ENCODE assay signal across 14 mouse cellular contexts in the genomic region with DNA sequence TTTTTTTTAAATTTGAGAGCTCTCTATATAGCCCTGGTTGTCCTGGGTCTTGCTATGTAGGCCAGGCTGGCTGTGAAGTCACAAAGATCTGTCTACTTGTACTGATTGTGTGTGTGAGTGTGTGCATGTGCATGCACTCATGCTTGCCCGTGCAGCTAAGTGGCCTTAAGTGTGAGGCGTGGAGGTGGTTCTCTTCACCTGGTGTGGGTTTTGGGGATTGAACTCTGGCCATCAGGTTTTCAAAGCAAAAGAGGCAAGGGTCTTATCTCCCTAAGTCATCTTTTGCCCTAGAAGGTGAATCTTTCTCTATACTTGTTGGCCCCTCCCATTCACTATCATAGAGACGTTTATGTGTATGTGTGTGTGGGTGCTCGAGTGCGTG. TPM values are rescaled to one million over a fixed set of nuclear protein-coding genes. Genes with fewer than 3 reads are reported as not detected.
DNase-seq lines count a peak whose midpoint lies in the region; ATAC-seq and TF ChIP-seq lines count a peak whose summit lies in the region.
"Had no signal": no experiment of that assay in that cellular context is flagged by ENCODE, and none has a peak within 500 bp of the region (broad histone marks: within the 10 kb centered on the region; RNA-seq: fewer than 3 reads in every experiment).

No protein-coding gene starts in this region.

- TF ChIP-seq EP300 in stomach, postnatal 0 days (optimal IDR thresholded peaks at IDR 0.05): no peak

- no peak overlapping the region for H3K9ac ChIP-seq in midbrain, embryonic 15.5 days
- no peak overlapping the region for H3K9ac ChIP-seq in midbrain, embryonic 14.5 days (replicated peaks; ENCODE audit: low read length)
- no peak overlapping the region for H3K9ac ChIP-seq in liver, embryonic 12.5 days
- no peak overlapping the region for H3K9ac ChIP-seq in stomach, postnatal 0 days (ENCODE audit: low read length)
- H3K9ac ChIP-seq: embryonic facial prominence, embryonic 15.5 days; heart, embryonic 15.5 days; hindbrain, embryonic 12.5 days; kidney, embryonic 15.5 days; liver, embryonic 14.5 days had no signal

- intact Hi-C loops in heart, postnatal 25 days (cut with DNase I): loop anchor here (1.0 to 2.0 kb wide), 3 partner anchors 46 to 197 kb away; no protein-coding TSS in a partner anchor

- H3K27ac ChIP-seq in heart, embryonic 10.5 days: no peak overlapping the region
- peak overlapping the region; percentile 14; the same call in 1 of the 2 replicates for H3K27ac ChIP-seq in midbrain, embryonic 15.5 days
- H3K27ac ChIP-seq in midbrain, embryonic 14.5 days (replicated peaks; ENCODE audit: low read depth, low read length): no peak overlapping the region
- no peak overlapping the region for H3K27ac ChIP-seq in liver, embryonic 12.5 days
- H3K27ac ChIP-seq in stomach, postnatal 0 days (replicated peaks): 0 out of 2 replicates have a peak overlapping the region, but pooled peaks have one; percentile 8
- H3K27ac ChIP-seq: heart, embryonic 15.5 days; hindbrain, embryonic 12.5 days; liver, embryonic 14.5 days; midbrain, embryonic 13.5 days had no signal

- TF ChIP-seq CTCF in stomach, postnatal 0 days (IDR thresholded peaks at IDR 0.05; ENCODE audit: low read depth): no peak

- WGBS in heart, embryonic 10.5 days: 76% methylated on average over 5 of the region's 5 CpGs
- whole genome bisulfite sequencing in midbrain, embryonic 15.5 days: 80% methylated on average over 5 of the region's 5 CpGs
- 82% methylated on average over 5 of the region's 5 CpGs for WGBS in midbrain, embryonic 14.5 days
- WGBS in liver, embryonic 12.5 days (ENCODE audit: insufficient replicate concordance): 60% methylated on average over 5 of the region's 5 CpGs
- WGBS in stomach, postnatal 0 days: 51% methylated on average over 5 of the region's 5 CpGs

- peaks cover 30% of the 10 kb centered on the region for H3K4me1 ChIP-seq in heart, embryonic 10.5 days
- H3K4me1 ChIP-seq in midbrain, embryonic 15.5 days: 0 out of 2 replicates have a peak, but pooled peaks cover 11% of the 10 kb centered on the region
- no peaks in the 10 kb centered on the region for H3K4me1 ChIP-seq in midbrain, embryonic 14.5 days (ENCODE audit: control insufficient read depth, insufficient read depth, low read length)
- peaks cover 22% of the 10 kb centered on the region for H3K4me1 ChIP-seq in liver, embryonic 12.5 days
- H3K4me1 ChIP-seq in stomach, postnatal 0 days (replicated peaks; ENCODE audit: control insufficient read depth, insufficient read depth): 0 out of 2 replicates have a peak, but pooled peaks cover 2% of the 10 kb centered on the region
- H3K4me1 ChIP-seq: midbrain, embryonic 13.5 days had no signal

- peaks cover 30% of the 10 kb centered on the region for H3K36me3 ChIP-seq in heart, embryonic 10.5 days
- H3K36me3 ChIP-seq in midbrain, embryonic 15.5 days (replicated peaks): peaks cover 15% of the 10 kb centered on the region
- peaks cover 30% of the 10 kb centered on the region for H3K36me3 ChIP-seq in midbrain, embryonic 14.5 days (ENCODE audit: control insufficient read depth, insufficient read depth, low read length)
- peaks cover 36% of the 10 kb centered on the region for H3K36me3 ChIP-seq in liver, embryonic 12.5 days
- H3K36me3 ChIP-seq in stomach, postnatal 0 days (ENCODE audit: control insufficient read depth, insufficient read depth, low read length): 0 out of 2 replicates have a peak, but pooled peaks cover 6% of the 10 kb centered on the region

- H3K9me3 ChIP-seq in heart, embryonic 10.5 days: no peaks in the 10 kb centered on the region
- no peaks in the 10 kb centered on the region for H3K9me3 ChIP-seq in midbrain, embryonic 15.5 days
- H3K9me3 ChIP-seq in midbrain, embryonic 14.5 days (ENCODE audit: control insufficient read depth, low read length): no peaks in the 10 kb centered on the region
- H3K9me3 ChIP-seq in liver, embryonic 12.5 days (replicated peaks): no peaks in the 10 kb centered on the region
- no peaks in the 10 kb centered on the region for H3K9me3 ChIP-seq in stomach, postnatal 0 days (ENCODE audit: control insufficient read depth, low read length)
- H3K9me3 ChIP-seq: embryonic facial prominence, embryonic 15.5 days; heart, embryonic 15.5 days; hindbrain, embryonic 12.5 days; kidney, embryonic 15.5 days; midbrain, embryonic 13.5 days had no signal

- H3K4me2 ChIP-seq in midbrain, embryonic 15.5 days: no peak overlapping the region
- no peak overlapping the region for H3K4me2 ChIP-seq in midbrain, embryonic 14.5 days (ENCODE audit: low read length)
- H3K4me2 ChIP-seq in liver, embryonic 12.5 days: 0 out of 2 replicates have a peak overlapping the region, but pooled peaks have one; percentile 1
- H3K4me2 ChIP-seq in stomach, postnatal 0 days (replicated peaks; ENCODE audit: low read depth): no peak overlapping the region
- H3K4me2 ChIP-seq: embryonic facial prominence, embryonic 15.5 days; heart, embryonic 15.5 days; hindbrain, embryonic 12.5 days; kidney, embryonic 15.5 days; midbrain, embryonic 13.5 days had no signal

- H3K27me3 ChIP-seq in heart, embryonic 10.5 days (ENCODE audit: insufficient read depth, poor library complexity, severe bottlenecking): no peaks in the 10 kb centered on the region
- no peaks in the 10 kb centered on the region for H3K27me3 ChIP-seq in midbrain, embryonic 15.5 days (replicated peaks)
- no peaks in the 10 kb centered on the region for H3K27me3 ChIP-seq in midbrain, embryonic 14.5 days (ENCODE audit: control insufficient read depth, insufficient read depth, low read length)
- no peaks in the 10 kb centered on the region; the same call in 1 of the 2 replicates for H3K27me3 ChIP-seq in liver, embryonic 12.5 days (replicated peaks)
- no peaks in the 10 kb centered on the region for H3K27me3 ChIP-seq in stomach, postnatal 0 days (ENCODE audit: control insufficient read depth, insufficient read depth, low read length)
- H3K27me3 ChIP-seq: CH12.LX; embryonic facial prominence, embryonic 15.5 days; heart, embryonic 15.5 days; hindbrain, embryonic 12.5 days; kidney, embryonic 15.5 days; midbrain, embryonic 13.5 days had no signal

- DNase-seq in heart, embryonic 10.5 days (ENCODE audit: low spot score): peak; percentile 73
- no peak for DNase-seq in heart, postnatal 25 days (ENCODE audit: low spot score)
- no peak for DNase-seq in midbrain, embryonic 14.5 days
- no peak for DNase-seq in stomach, postnatal 0 days (ENCODE audit: low spot score)
- no peak for DNase-seq in adrenal gland, postnatal 14 days

- no peak for ATAC-seq in midbrain, embryonic 15.5 days (replicated peaks)
- no peak for ATAC-seq in midbrain, embryonic 14.5 days (ENCODE audit: low FRiP score, low TSS enrichment)
- ATAC-seq in liver, embryonic 12.5 days: 0 out of 2 replicates have a peak, but pooled peaks have one; percentile 15
- no peak for ATAC-seq in stomach, postnatal 0 days (ENCODE audit: low FRiP score, low TSS enrichment)

- H3K4me3 ChIP-seq in heart, embryonic 10.5 days: no peak overlapping the region
- no peak overlapping the region for H3K4me3 ChIP-seq in midbrain, embryonic 15.5 days
- H3K4me3 ChIP-seq in midbrain, embryonic 14.5 days (replicated peaks; ENCODE audit: low read depth, low read length): no peak overlapping the region
- H3K4me3 ChIP-seq in liver, embryonic 12.5 days: no peak overlapping the region
- no peak overlapping the region for H3K4me3 ChIP-seq in stomach, postnatal 0 days (ENCODE audit: low read depth, low read length)
- H3K4me3 ChIP-seq: embryonic facial prominence, embryonic 15.5 days; heart, embryonic 15.5 days; hindbrain, embryonic 12.5 days; kidney, embryonic 15.5 days; midbrain, embryonic 13.5 days had no signal

RNA-seq across cellular contexts. Expression of gene Srsf3, which starts 17.1 kb away (rescaled TPM):
- 433 and 498 TPM in 2 replicates for polyA plus RNA-seq in heart, embryonic 10.5 days (2016; fragmentation: Nextera tagmentation; extraction: Ambion mirVana)
- total RNA-seq in heart, postnatal 25 days (2021): 10 to 100 TPM; 68.9 to 75.4 TPM
- 429 and 442 TPM in 2 replicates for polyA plus RNA-seq in midbrain, embryonic 15.5 days (2015; fragmentation: Nextera tagmentation; extraction: Ambion mirVana)
- polyA plus RNA-seq in midbrain, embryonic 14.5 days (2014; fragmentation: Nextera tagmentation; extraction: Ambion mirVana): 486 and 559 TPM in 2 replicates
- 372 and 377 TPM in 2 replicates for polyA plus RNA-seq in liver, embryonic 12.5 days (2016; fragmentation: Nextera tagmentation; extraction: Ambion mirVana)
- 279 and 305 TPM in 2 replicates for polyA plus RNA-seq in stomach, postnatal 0 days (2015; fragmentation: Nextera tagmentation; extraction: Ambion mirVana)
- total RNA-seq in adrenal gland, postnatal 14 days (2021): 167 and 224 TPM in 2 replicates

RNA-seq across cellular contexts. Expression of gene Cdkn1a, which starts 41.3 kb away (rescaled TPM):
- 31.3 and 33.1 TPM in 2 replicates for polyA plus RNA-seq in heart, embryonic 10.5 days (2016; fragmentation: Nextera tagmentation; extraction: Ambion mirVana)
- 100 to 1,000 TPM in 1 of 2 experiments, 10 to 100 TPM in 1; 30.1 to 102 TPM for total RNA-seq in heart, postnatal 25 days (2021)
- 97.7 and 99.9 TPM in 2 replicates for polyA plus RNA-seq in midbrain, embryonic 15.5 days (2015; fragmentation: Nextera tagmentation; extraction: Ambion mirVana)
- polyA plus RNA-seq in midbrain, embryonic 14.5 days (2014; fragmentation: Nextera tagmentation; extraction: Ambion mirVana): 80.8 and 109 TPM in 2 replicates
- polyA plus RNA-seq in liver, embryonic 12.5 days (2016; fragmentation: Nextera tagmentation; extraction: Ambion mirVana): 8.3 and 9.6 TPM in 2 replicates
- 484 and 502 TPM in 2 replicates for polyA plus RNA-seq in stomach, postnatal 0 days (2015; fragmentation: Nextera tagmentation; extraction: Ambion mirVana)
- total RNA-seq in adrenal gland, postnatal 14 days (2021): 126 and 202 TPM in 2 replicates

RNA-seq across cellular contexts. Expression of gene Stk38, which starts 41.7 kb away (rescaled TPM):
- polyA plus RNA-seq in heart, embryonic 10.5 days (2016; fragmentation: Nextera tagmentation; extraction: Ambion mirVana): 92.2 and 93.7 TPM in 2 replicates
- 10 to 100 TPM; 32.8 to 38.2 TPM for total RNA-seq in heart, postnatal 25 days (2021)
- 99.7 and 105 TPM in 2 replicates for polyA plus RNA-seq in midbrain, embryonic 15.5 days (2015; fragmentation: Nextera tagmentation; extraction: Ambion mirVana)
- 74.8 and 102 TPM in 2 replicates for polyA plus RNA-seq in midbrain, embryonic 14.5 days (2014; fragmentation: Nextera tagmentation; extraction: Ambion mirVana)
- polyA plus RNA-seq in liver, embryonic 12.5 days (2016; fragmentation: Nextera tagmentation; extraction: Ambion mirVana): 56.7 and 58.2 TPM in 2 replicates
- polyA plus RNA-seq in stomach, postnatal 0 days (2015; fragmentation: Nextera tagmentation; extraction: Ambion mirVana): 64.8 and 68.7 TPM in 2 replicates
- 55.0 and 73.5 TPM in 2 replicates for total RNA-seq in adrenal gland, postnatal 14 days (2021)

Comparison
In these comparisons a context has a peak if more than half of its experiments do, and no peak if none do; other contexts are left out.
1. H3K27ac ChIP-seq: peak in midbrain, embryonic 15.5 days (single experiment) and stomach, postnatal 0 days (single experiment); none in heart, embryonic 10.5 days (single experiment), midbrain, embryonic 14.5 days (single experiment) and liver, embryonic 12.5 days (single experiment).